Mouse (Mus musculus): Measurements from ENCODE around the gene Fat1.

- TF ChIP-seq POLR2A (IDR thresholded peaks at IDR 0.05; ENCODE audit: borderline replicate concordance, low read depth, low read length) (no peak), CTCF (IDR thresholded peaks at IDR 0.05; ENCODE audit: low read depth, low read length) (no peak)
These were observed 32.3 kb downstream of the Fat1 start for GRCm38 (mm10) chr8:44967521-44968039.
